Mouse (Mus musculus): ENCODE data around the gene Zmym4. TPM values are rescaled to one million over a fixed set of nuclear protein-coding genes. Genes with fewer than 3 reads are reported as not detected.

Gene Zmym4
- polyA plus RNA-seq, 2 experiments: 20.0 to 24.0 TPM

GRCm38 (mm10) chr4:126852971-126853370 is 115.0 kb downstream of the Zmym4 start:
- H3K4me3 ChIP-seq (replicated peaks; ENCODE audit: low read length): no peak overlapping the region
- ATAC-seq (ENCODE audit: low FRiP score, low read depth) (no peak), DNase-seq (ENCODE audit: low spot score) (no peak)
- no peaks in the 10 kb centered on the region for H3K27me3 ChIP-seq (ENCODE audit: control insufficient read depth, insufficient read depth, low read length)
- no peak overlapping the region for H3K4me2 ChIP-seq (replicated peaks; ENCODE audit: low read depth, low read length, severe bottlenecking)
- no peak for TF ChIP-seq POLR2A (IDR thresholded peaks at IDR 0.05; ENCODE audit: borderline replicate concordance, extremely low read depth, insufficient read depth, insufficient read length)
- H3K27ac ChIP-seq (replicated peaks; ENCODE audit: low read depth, low read length): no peak overlapping the region
- no peaks in the 10 kb centered on the region for H3K4me1 ChIP-seq (ENCODE audit: control insufficient read depth, insufficient read depth, low read length)
- H3K36me3 ChIP-seq (ENCODE audit: control insufficient read depth, insufficient read depth, low read length): peaks cover 55% of the 10 kb centered on the region
- H3K9ac ChIP-seq (ENCODE audit: low read depth, low read length, severe bottlenecking): no peak overlapping the region
- H3K9me3 ChIP-seq (ENCODE audit: control insufficient read depth, low read length): no peaks in the 10 kb centered on the region
- 70% methylated on average over 11 of the region's 11 CpGs for WGBS

- no peak for TF ChIP-seq POLR2A (IDR thresholded peaks at IDR 0.05; ENCODE audit: borderline replicate concordance, extremely low read depth, insufficient read depth, insufficient read length)
- H3K4me2 ChIP-seq (replicated peaks; ENCODE audit: low read depth, low read length, severe bottlenecking): no peak overlapping the region
- no peak for ATAC-seq (ENCODE audit: low FRiP score, low read depth)
- H3K4me3 ChIP-seq (replicated peaks; ENCODE audit: low read length): no peak overlapping the region
- H3K36me3 ChIP-seq (ENCODE audit: control insufficient read depth, insufficient read depth, low read length): peaks cover 70% of the 10 kb centered on the region
- H3K9me3 ChIP-seq (ENCODE audit: control insufficient read depth, low read length): no peaks in the 10 kb centered on the region
- DNase-seq (ENCODE audit: low spot score): no peak
- no peaks in the 10 kb centered on the region for H3K27me3 ChIP-seq (ENCODE audit: control insufficient read depth, insufficient read depth, low read length)
- H3K4me1 ChIP-seq (ENCODE audit: control insufficient read depth, insufficient read depth, low read length): no peaks in the 10 kb centered on the region
- no peak overlapping the region for H3K9ac ChIP-seq (ENCODE audit: low read depth, low read length, severe bottlenecking)
- 63% methylated on average over 4 of the region's 4 CpGs for WGBS
- H3K27ac ChIP-seq (replicated peaks; ENCODE audit: low read depth, low read length): no peak overlapping the region
Measured at GRCm38 (mm10) chr4:126850778-126851080, 117.2 kb downstream of the Zmym4 start.

GRCm38 (mm10) chr4:126850019-126850777 is 117.7 kb downstream of the Zmym4 start:
- H3K27ac ChIP-seq (replicated peaks; ENCODE audit: low read depth, low read length): no peak overlapping the region
- DNase-seq (ENCODE audit: low spot score) (no peak), ATAC-seq (ENCODE audit: low FRiP score, low read depth) (no peak)
- no peaks in the 10 kb centered on the region for H3K27me3 ChIP-seq (ENCODE audit: control insufficient read depth, insufficient read depth, low read length)
- H3K9me3 ChIP-seq (ENCODE audit: control insufficient read depth, low read length): no peaks in the 10 kb centered on the region
- H3K4me2 ChIP-seq (replicated peaks; ENCODE audit: low read depth, low read length, severe bottlenecking): no peak overlapping the region
- H3K4me3 ChIP-seq (replicated peaks; ENCODE audit: low read length): no peak overlapping the region
- no peak for TF ChIP-seq POLR2A (IDR thresholded peaks at IDR 0.05; ENCODE audit: borderline replicate concordance, extremely low read depth, insufficient read depth, insufficient read length)
- H3K36me3 ChIP-seq (ENCODE audit: control insufficient read depth, insufficient read depth, low read length): peaks cover 68% of the 10 kb centered on the region
- no peak overlapping the region for H3K9ac ChIP-seq (ENCODE audit: low read depth, low read length, severe bottlenecking)
- WGBS: 78% methylated on average over 7 of the region's 7 CpGs
- no peaks in the 10 kb centered on the region for H3K4me1 ChIP-seq (ENCODE audit: control insufficient read depth, insufficient read depth, low read length)

GRCm38 (mm10) chr4:126846971-126847370 is 121.0 kb downstream of the Zmym4 start:
- no peak overlapping the region for H3K9ac ChIP-seq (ENCODE audit: low read depth, low read length, severe bottlenecking)
- no peak overlapping the region for H3K27ac ChIP-seq (replicated peaks; ENCODE audit: low read depth, low read length)
- DNase-seq (ENCODE audit: low spot score) (no peak), ATAC-seq (ENCODE audit: low FRiP score, low read depth) (no peak)
- no peaks in the 10 kb centered on the region for H3K27me3 ChIP-seq (ENCODE audit: control insufficient read depth, insufficient read depth, low read length)
- no peaks in the 10 kb centered on the region for H3K9me3 ChIP-seq (ENCODE audit: control insufficient read depth, low read length)
- no peak overlapping the region for H3K4me3 ChIP-seq (replicated peaks; ENCODE audit: low read length)
- peaks cover 66% of the 10 kb centered on the region for H3K36me3 ChIP-seq (ENCODE audit: control insufficient read depth, insufficient read depth, low read length)
- H3K4me2 ChIP-seq (replicated peaks; ENCODE audit: low read depth, low read length, severe bottlenecking): no peak overlapping the region
- H3K4me1 ChIP-seq (ENCODE audit: control insufficient read depth, insufficient read depth, low read length): no peaks in the 10 kb centered on the region
- 49% methylated on average over 7 of the region's 7 CpGs for WGBS
- no peak for TF ChIP-seq POLR2A (IDR thresholded peaks at IDR 0.05; ENCODE audit: borderline replicate concordance, extremely low read depth, insufficient read depth, insufficient read length)

- no peak for ATAC-seq (ENCODE audit: low FRiP score, low read depth)
Measured at GRCm38 (mm10) chr4:126845664-126846063, 122.3 kb downstream of the Zmym4 start.

More at GRCm38 (mm10) chr4:126845664-126846063, 122.3 kb downstream of the Zmym4 start:
- Histone ChIP-seq H3K27me3 (ENCODE audit: control insufficient read depth, insufficient read depth, low read length) (no peaks in the 10 kb centered on the region), H3K4me1 (ENCODE audit: control insufficient read depth, insufficient read depth, low read length) (no peaks in the 10 kb centered on the region), H3K9me3 (ENCODE audit: control insufficient read depth, low read length) (no peaks in the 10 kb centered on the region), H3K36me3 (ENCODE audit: control insufficient read depth, insufficient read depth, low read length) (peaks cover 68% of the 10 kb centered on the region), H3K4me2 (replicated peaks; ENCODE audit: low read depth, low read length, severe bottlenecking) (no peak overlapping the region), H3K27ac (replicated peaks; ENCODE audit: low read depth, low read length) (no peak overlapping the region), H3K9ac (ENCODE audit: low read depth, low read length, severe bottlenecking) (no peak overlapping the region), H3K4me3 (replicated peaks; ENCODE audit: low read length) (no peak overlapping the region)
- TF ChIP-seq POLR2A (IDR thresholded peaks at IDR 0.05; ENCODE audit: borderline replicate concordance, extremely low read depth, insufficient read depth, insufficient read length): no peak
- 81% methylated on average over 4 of the region's 4 CpGs for WGBS
- no peak for DNase-seq (ENCODE audit: low spot score)
